Mouse (Mus musculus): ENCODE measurements around the gene Baz2b.
"Not testable (repeated sequence)": the region's sequence is repeated elsewhere in the genome, so short reads cannot be mapped to it uniquely, and the experiment has no call there.

The Baz2b gene

DNA sequence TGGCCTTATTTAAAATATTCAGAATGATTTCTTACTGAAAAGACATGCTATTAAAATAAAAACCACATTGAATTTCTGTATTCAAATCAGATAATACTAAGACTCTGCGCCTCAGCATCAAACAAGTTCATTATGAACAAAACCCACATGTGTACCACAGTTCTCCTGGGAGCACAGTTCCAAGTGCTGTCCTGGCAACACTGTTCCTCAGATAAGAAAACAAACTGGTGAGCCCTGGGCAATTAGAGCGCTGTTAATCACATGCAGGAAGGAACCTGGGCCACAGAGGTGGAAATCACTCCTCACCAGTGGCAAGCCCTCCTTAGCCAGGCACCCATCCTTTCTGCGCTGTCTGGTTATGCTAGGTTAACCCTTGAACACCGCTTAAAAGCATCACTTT lies 332.3 kb downstream of the Baz2b start:
- DNase-seq (ENCODE audit: low spot score in 2 of 2), result no peak

DNA sequence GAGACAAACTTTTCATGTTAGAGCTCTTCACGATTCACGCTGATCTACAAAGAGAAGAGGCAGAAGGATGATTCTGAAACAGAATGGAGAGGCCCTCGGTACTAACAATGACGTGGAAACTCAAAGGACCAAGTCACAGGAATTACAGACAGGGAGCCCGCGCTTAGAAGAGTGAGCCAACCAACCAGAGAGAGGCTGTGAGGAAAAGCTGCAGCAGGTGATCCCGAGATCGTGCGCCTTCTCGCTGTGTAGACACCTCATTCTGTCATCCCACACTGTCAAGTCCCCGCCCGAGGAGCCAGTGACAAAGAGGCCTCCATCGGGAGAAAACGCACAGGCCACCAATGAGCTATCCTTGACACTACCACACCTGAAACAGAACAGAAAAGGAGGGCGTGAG lies 333.2 kb downstream of the Baz2b start:
- DNase-seq (ENCODE audit: low spot score in 2 of 2), result no peak

DNA sequence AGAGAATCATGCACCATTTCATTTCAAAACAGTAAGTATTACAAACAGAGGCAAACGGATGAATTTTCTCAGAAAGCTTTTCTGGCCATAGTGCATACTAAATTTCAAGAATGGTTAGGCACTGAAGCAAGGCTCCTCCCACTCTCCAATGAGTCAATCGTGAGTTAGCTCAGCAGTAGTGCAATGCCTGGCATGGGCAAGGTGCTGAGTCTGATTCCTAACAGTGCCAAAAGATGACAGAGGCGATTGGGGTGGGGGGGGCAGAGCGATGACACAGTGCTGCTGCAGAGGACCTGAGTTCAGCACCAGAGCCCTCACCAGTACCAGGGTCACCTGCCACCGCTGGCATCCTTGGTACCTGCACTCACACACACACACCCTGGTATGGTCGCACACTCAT lies 339.1 kb downstream of the Baz2b start:
- DNase-seq (ENCODE audit: low spot score in 2 of 2), result no peak

DNA sequence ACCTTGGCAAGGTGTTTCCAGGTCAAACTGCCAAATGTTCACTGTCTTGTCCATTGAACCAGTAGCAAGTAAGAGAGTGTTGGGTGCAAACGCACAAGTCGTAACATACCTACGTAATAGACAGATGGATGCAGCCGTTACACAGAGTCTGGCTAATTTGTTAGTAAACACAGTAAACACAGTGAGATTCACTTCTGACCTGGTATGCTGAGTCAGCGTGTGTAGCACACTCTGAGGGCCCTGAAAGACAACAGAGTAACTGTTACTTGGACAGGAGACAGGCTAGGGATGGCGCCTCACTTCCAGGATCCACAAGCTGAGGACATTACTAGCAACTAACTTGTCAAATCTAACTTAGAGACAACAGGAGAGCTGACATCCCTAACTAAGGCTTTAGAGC lies 347.0 kb downstream of the Baz2b start:
- no peak for DNase-seq (ENCODE audit: low spot score in 2 of 2)

DNA sequence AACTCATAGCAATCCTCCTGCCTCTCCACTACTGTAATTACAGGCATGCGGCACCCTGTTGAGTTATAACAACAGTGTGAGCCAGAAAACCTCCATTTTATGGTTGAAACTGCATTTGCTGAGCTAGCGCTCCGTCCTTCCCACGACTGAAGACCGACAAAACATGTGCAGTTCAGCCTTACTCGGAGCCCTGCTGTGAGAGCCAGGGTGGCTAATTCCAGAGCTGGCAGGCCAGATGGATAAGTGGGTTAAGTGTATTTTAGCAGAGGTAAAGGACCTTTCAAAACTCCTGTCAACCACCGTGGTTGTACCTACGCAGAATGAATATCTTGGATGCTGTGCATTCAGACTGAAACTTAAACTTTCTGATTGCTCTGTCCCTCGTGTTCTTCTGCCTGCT lies 355.3 kb downstream of the Baz2b start:
- no peak for DNase-seq (ENCODE audit: low spot score in 2 of 2)

DNA sequence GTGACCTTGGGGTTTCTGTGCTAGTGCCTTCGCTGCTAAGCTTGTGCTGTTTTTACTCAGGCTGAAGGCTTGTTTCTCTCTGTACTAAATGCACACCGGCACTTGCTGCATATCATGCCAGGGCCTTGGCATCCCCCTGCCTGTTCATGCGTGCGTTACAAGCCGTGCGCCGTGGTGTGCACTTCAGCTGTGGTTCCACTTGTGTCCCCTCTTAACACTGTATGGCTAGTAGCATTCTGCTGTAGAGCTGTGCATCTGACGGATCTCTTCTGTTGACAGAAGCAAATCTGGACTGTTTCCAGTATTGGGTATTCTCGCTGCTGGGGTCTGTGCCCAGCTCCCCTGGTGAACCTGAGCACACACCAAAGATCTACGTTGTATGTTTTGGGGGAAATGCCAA lies 356.1 kb downstream of the Baz2b start:
- no peak for DNase-seq (ENCODE audit: low spot score in 2 of 2)

DNA sequence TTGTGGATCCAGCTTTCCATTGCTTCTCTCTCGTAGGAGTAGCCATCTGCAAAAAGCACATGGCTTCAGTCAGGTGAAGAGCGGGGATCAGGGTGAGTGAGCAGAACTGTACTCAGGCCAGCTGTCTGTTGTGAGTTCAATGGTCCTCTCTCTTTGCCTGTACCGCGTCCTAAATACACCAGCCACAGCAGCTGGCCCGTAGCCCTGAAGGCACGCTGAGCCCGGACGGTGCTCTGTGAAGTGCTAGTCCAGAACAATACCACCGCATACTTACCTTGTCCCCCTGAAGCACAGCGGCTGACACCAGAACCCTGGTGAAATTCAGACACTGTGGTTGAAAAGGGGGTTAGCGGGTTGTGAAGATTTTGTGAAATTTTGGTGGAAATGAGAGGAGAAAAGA lies 356.7 kb downstream of the Baz2b start:
- DNase-seq (ENCODE audit: low spot score in 2 of 2), result no peak

DNA sequence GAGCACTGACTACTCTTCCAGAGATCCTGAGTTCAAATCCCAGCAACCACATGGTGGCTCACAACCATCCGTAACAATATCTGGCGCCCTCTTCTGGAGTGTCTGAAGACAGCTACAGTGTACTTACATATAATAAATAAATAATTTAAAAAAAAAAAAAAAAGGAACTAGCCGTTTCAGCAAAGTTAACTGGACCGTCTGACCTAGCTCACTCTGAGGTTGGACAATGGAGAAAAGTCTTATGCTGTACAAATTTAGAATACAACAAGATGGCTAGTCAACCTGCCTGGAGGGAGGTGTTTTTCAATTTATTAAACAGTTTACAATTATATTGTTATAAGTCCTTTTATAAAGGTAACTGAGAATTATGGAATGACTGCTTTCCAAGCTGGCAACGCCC lies 357.8 kb downstream of the Baz2b start:
- DNase-seq (ENCODE audit: low spot score in 2 of 2), result not testable (repeated sequence)

All from spleen, postnatal 4 days (tissue).